Mouse (Mus musculus): ENCODE data around the gene Rorc.

GRCm38 (mm10) chr3:94387391-94387790 is 14.8 kb downstream of the Rorc start:
- TF ChIP-seq GATA1 (IDR thresholded peaks at IDR 0.05; ENCODE audit: low read length) (no peak), TAL1 (IDR thresholded peaks at IDR 0.05; ENCODE audit: low read length) (no peak)
